Mouse (Mus musculus): ENCODE measurements at regions not wholly inside any gene's neighbourhood (a gene's known extent, or its start where the extent isn't known, plus 50 kb on each side); places are given as distances from the start of the nearest gene placed in this dataset.

GRCm38 (mm10) chr1:42228098-42228497 lies 467.5 kb upstream of the Pou3f3 start:
- H3ac ChIP-seq (ENCODE audit: control insufficient read depth, insufficient read length, low read depth): no peak overlapping the region
- H3K4me3 ChIP-seq (ENCODE audit: insufficient read depth, poor library complexity, severe bottlenecking): no peak overlapping the region
- no peaks in the 10 kb centered on the region for H3K79me3 ChIP-seq (ENCODE audit: low read depth)
- no peaks in the 10 kb centered on the region for H3K79me2 ChIP-seq (ENCODE audit: control insufficient read depth, insufficient read depth)
- H3K27me3 ChIP-seq (ENCODE audit: control insufficient read depth, insufficient read depth, insufficient read length): no peaks in the 10 kb centered on the region
- no peak for TF ChIP-seq CTCF (IDR thresholded peaks at IDR 0.05; ENCODE audit: control insufficient read depth, insufficient read depth, insufficient read length)
- TF ChIP-seq MYOG (IDR thresholded peaks at IDR 0.05; ENCODE audit: control insufficient read depth, extremely low read depth, insufficient read length): no peak
- TF ChIP-seq MAX (IDR thresholded peaks at IDR 0.05): no peak
- no peak for TF ChIP-seq FOSL1 (IDR thresholded peaks at IDR 0.05; ENCODE audit: insufficient read depth, low read length, poor library complexity, severe bottlenecking)
- TF ChIP-seq MYOD1 (IDR thresholded peaks at IDR 0.05; ENCODE audit: control insufficient read depth, insufficient read length, low read depth): no peak
- TF ChIP-seq CEBPB (IDR thresholded peaks at IDR 0.05; ENCODE audit: low read depth): no peak
- no peak for TF ChIP-seq USF1 (IDR thresholded peaks at IDR 0.05; ENCODE audit: low read depth)
- no peaks in the 10 kb centered on the region for H3K36me3 ChIP-seq (ENCODE audit: control insufficient read depth, insufficient read depth)

DNA sequence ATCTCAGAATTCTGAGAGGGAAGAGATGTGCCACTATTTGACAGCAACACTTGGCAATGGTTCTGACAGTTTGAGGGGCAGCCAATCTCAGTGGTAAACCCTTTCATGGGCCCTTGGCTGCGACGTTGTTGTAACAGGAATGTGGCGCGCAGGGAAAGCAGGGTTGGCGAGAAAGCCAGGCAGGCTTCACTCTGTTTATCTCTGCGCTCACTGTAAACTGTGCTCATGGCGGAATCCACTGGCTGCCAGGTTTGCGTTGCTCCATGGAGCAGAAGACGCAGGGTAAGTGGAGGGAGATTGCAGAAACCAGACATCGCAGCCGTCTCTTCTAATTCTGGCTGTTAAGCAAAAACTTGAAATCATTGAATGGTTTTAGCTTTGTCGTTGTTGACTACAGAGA lies 465.9 kb upstream of the Pou3f3 start:
- H3ac ChIP-seq (ENCODE audit: control insufficient read depth, insufficient read length, low read depth): no peak overlapping the region

GRCm38 (mm10) chr1:42230469-42231040 lies 465.0 kb upstream of the Pou3f3 start:
- H3K4me3 ChIP-seq (ENCODE audit: insufficient read depth, poor library complexity, severe bottlenecking): no peak overlapping the region
- no peak overlapping the region for H3ac ChIP-seq (ENCODE audit: control insufficient read depth, insufficient read length, low read depth)

More for the DNA sequence above, 465.9 kb upstream of the Pou3f3 start:
- no peaks in the 10 kb centered on the region for H3K79me2 ChIP-seq (ENCODE audit: control insufficient read depth, insufficient read depth)
- no peaks in the 10 kb centered on the region for H3K27me3 ChIP-seq (ENCODE audit: control insufficient read depth, insufficient read depth, insufficient read length)
- no peak for TF ChIP-seq MYOD1 (IDR thresholded peaks at IDR 0.05; ENCODE audit: control insufficient read depth, insufficient read length, low read depth)
- no peak for TF ChIP-seq USF1 (IDR thresholded peaks at IDR 0.05; ENCODE audit: low read depth)
- no peak for TF ChIP-seq CTCF (IDR thresholded peaks at IDR 0.05; ENCODE audit: control insufficient read depth, insufficient read depth, insufficient read length)
- TF ChIP-seq FOSL1 (IDR thresholded peaks at IDR 0.05; ENCODE audit: insufficient read depth, low read length, poor library complexity, severe bottlenecking): no peak
- TF ChIP-seq MYOG (IDR thresholded peaks at IDR 0.05; ENCODE audit: control insufficient read depth, extremely low read depth, insufficient read length): no peak
- no peak for TF ChIP-seq CEBPB (IDR thresholded peaks at IDR 0.05; ENCODE audit: low read depth)
- no peak for TF ChIP-seq MAX (IDR thresholded peaks at IDR 0.05)
- no peak overlapping the region for H3K4me3 ChIP-seq (ENCODE audit: insufficient read depth, poor library complexity, severe bottlenecking)
- no peaks in the 10 kb centered on the region for H3K36me3 ChIP-seq (ENCODE audit: control insufficient read depth, insufficient read depth)
- H3K79me3 ChIP-seq (ENCODE audit: low read depth): no peaks in the 10 kb centered on the region

GRCm38 (mm10) chr1:42231091-42231490 lies 464.5 kb upstream of the Pou3f3 start:
- H3K4me3 ChIP-seq (ENCODE audit: insufficient read depth, poor library complexity, severe bottlenecking): no peak overlapping the region
- H3ac ChIP-seq (ENCODE audit: control insufficient read depth, insufficient read length, low read depth): no peak overlapping the region
- no peaks in the 10 kb centered on the region for H3K36me3 ChIP-seq (ENCODE audit: control insufficient read depth, insufficient read depth)
- TF ChIP-seq MYOD1 (IDR thresholded peaks at IDR 0.05; ENCODE audit: control insufficient read depth, insufficient read length, low read depth) (no peak), CEBPB (IDR thresholded peaks at IDR 0.05; ENCODE audit: low read depth) (no peak), MAX (IDR thresholded peaks at IDR 0.05) (no peak), MYOG (IDR thresholded peaks at IDR 0.05; ENCODE audit: control insufficient read depth, extremely low read depth, insufficient read length) (no peak), USF1 (IDR thresholded peaks at IDR 0.05; ENCODE audit: low read depth) (no peak), CTCF (IDR thresholded peaks at IDR 0.05; ENCODE audit: control insufficient read depth, insufficient read depth, insufficient read length) (no peak), FOSL1 (IDR thresholded peaks at IDR 0.05; ENCODE audit: insufficient read depth, low read length, poor library complexity, severe bottlenecking) (no peak)
- no peaks in the 10 kb centered on the region for H3K79me3 ChIP-seq (ENCODE audit: low read depth)
- no peaks in the 10 kb centered on the region for H3K79me2 ChIP-seq (ENCODE audit: control insufficient read depth, insufficient read depth)
- H3K27me3 ChIP-seq (ENCODE audit: control insufficient read depth, insufficient read depth, insufficient read length): no peaks in the 10 kb centered on the region

More at GRCm38 (mm10) chr1:42230469-42231040, 465.0 kb upstream of the Pou3f3 start:
- Histone ChIP-seq H3K79me3 (ENCODE audit: low read depth) (no peaks in the 10 kb centered on the region), H3K36me3 (ENCODE audit: control insufficient read depth, insufficient read depth) (no peaks in the 10 kb centered on the region), H3K27me3 (ENCODE audit: control insufficient read depth, insufficient read depth, insufficient read length) (no peaks in the 10 kb centered on the region), H3K79me2 (ENCODE audit: control insufficient read depth, insufficient read depth) (no peaks in the 10 kb centered on the region)
- TF ChIP-seq MAX (IDR thresholded peaks at IDR 0.05) (no peak), USF1 (IDR thresholded peaks at IDR 0.05; ENCODE audit: low read depth) (no peak), CTCF (IDR thresholded peaks at IDR 0.05; ENCODE audit: control insufficient read depth, insufficient read depth, insufficient read length) (no peak), CEBPB (IDR thresholded peaks at IDR 0.05; ENCODE audit: low read depth) (no peak), MYOD1 (IDR thresholded peaks at IDR 0.05; ENCODE audit: control insufficient read depth, insufficient read length, low read depth) (no peak), FOSL1 (IDR thresholded peaks at IDR 0.05; ENCODE audit: insufficient read depth, low read length, poor library complexity, severe bottlenecking) (no peak), MYOG (IDR thresholded peaks at IDR 0.05; ENCODE audit: control insufficient read depth, extremely low read depth, insufficient read length) (no peak)

DNA sequence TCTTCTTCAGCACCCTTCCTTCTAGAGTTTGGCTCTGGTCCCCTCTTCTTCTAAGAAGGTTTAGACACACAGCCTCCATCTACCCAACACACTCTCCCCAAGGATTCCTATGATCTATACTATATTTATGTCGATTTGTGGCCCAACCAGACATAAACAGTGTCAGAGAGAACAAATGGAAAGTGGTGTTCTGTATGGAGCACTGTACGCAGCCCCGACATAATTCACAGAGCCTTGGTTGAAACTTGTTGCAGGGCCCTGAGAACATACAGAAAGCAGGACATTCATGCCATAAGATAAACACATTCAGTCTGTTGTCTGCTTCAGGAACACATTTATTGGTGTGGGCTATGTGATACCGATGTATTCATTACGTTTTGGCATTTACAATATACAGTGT lies 463.7 kb upstream of the Pou3f3 start:
- no peaks in the 10 kb centered on the region for H3K36me3 ChIP-seq (ENCODE audit: control insufficient read depth, insufficient read depth)
- no peak overlapping the region for H3ac ChIP-seq (ENCODE audit: control insufficient read depth, insufficient read length, low read depth)
- no peak for TF ChIP-seq MYOG (IDR thresholded peaks at IDR 0.05; ENCODE audit: control insufficient read depth, extremely low read depth, insufficient read length)
- no peak for TF ChIP-seq MYOD1 (IDR thresholded peaks at IDR 0.05; ENCODE audit: control insufficient read depth, insufficient read length, low read depth)
- TF ChIP-seq CEBPB (IDR thresholded peaks at IDR 0.05; ENCODE audit: low read depth): no peak
- no peak for TF ChIP-seq USF1 (IDR thresholded peaks at IDR 0.05; ENCODE audit: low read depth)
- no peak for TF ChIP-seq CTCF (IDR thresholded peaks at IDR 0.05; ENCODE audit: control insufficient read depth, insufficient read depth, insufficient read length)
- no peak for TF ChIP-seq MAX (IDR thresholded peaks at IDR 0.05)
- no peak for TF ChIP-seq FOSL1 (IDR thresholded peaks at IDR 0.05; ENCODE audit: insufficient read depth, low read length, poor library complexity, severe bottlenecking)
- H3K79me3 ChIP-seq (ENCODE audit: low read depth): no peaks in the 10 kb centered on the region
- no peaks in the 10 kb centered on the region for H3K27me3 ChIP-seq (ENCODE audit: control insufficient read depth, insufficient read depth, insufficient read length)
- H3K4me3 ChIP-seq (ENCODE audit: insufficient read depth, poor library complexity, severe bottlenecking): no peak overlapping the region
- no peaks in the 10 kb centered on the region for H3K79me2 ChIP-seq (ENCODE audit: control insufficient read depth, insufficient read depth)

Data from C2C12 (cell line).